Mouse (Mus musculus): ENCODE data around the gene Syne2. TPM values are rescaled to one million over a fixed set of nuclear protein-coding genes. Genes with fewer than 3 reads are reported as not detected.

The Syne2 gene
- polyA plus RNA-seq, 1 experiment from 2014 or later: 45.9 TPM

DNA sequence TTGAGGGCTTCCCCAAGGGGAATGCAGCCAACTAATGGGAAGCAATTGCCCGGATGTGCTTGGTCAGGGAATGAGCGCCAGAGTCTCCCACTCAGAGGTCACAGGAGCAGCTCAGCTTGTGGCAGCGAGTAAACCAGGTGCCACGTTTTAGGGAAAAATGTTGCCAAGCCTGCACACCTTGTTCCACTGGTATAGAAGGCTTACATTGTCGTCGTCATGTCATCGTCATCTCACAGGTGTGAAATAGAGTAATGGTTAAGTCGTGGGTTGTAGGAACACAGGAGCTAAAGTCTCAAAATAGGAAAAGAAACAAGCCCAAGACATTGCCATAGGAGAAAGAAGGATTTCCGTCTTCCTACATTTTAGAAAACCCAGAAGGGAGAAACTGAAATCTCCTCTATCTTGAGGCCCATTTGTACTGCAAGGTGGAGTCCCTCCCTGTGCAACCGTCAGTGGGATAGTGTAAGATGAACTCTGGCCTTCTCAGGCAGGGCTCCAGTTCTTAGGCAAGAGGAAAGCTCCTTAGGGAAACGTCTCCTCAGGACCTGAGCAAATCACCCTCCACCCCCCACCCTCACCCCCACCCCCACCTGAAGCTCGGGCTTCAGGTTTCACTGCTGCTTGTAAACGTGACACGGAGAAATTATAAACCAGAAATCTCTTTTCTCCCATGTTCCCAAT lies 263.1 kb downstream of the Syne2 start:
- H3K4me1 ChIP-seq (ENCODE audit: control insufficient read depth, insufficient read depth, low read length): peaks cover 13% of the 10 kb centered on the region; the same call in 1 of the 2 replicates
- H3K9me3 ChIP-seq (ENCODE audit: control insufficient read depth, low read length): no peaks in the 10 kb centered on the region
- no peaks in the 10 kb centered on the region; the same call in 1 of the 2 replicates for H3K36me3 ChIP-seq (ENCODE audit: control insufficient read depth, insufficient read depth, low read length)
- 43% methylated on average over 14 of the region's 14 CpGs for WGBS
- H3K4me2 ChIP-seq (ENCODE audit: low read depth, low read length): peak overlapping the region; percentile 55
- H3K27ac ChIP-seq (ENCODE audit: low read depth, low read length): peak overlapping the region; percentile 92
- H3K4me3 ChIP-seq (ENCODE audit: low read depth, low read length): peak overlapping the region; percentile 44
- no peaks in the 10 kb centered on the region for H3K27me3 ChIP-seq (ENCODE audit: control insufficient read depth, insufficient read depth, low read length)
- peak overlapping the region; percentile 59 for H3K9ac ChIP-seq (replicated peaks; ENCODE audit: low read depth, low read length)
- peak; percentile 28 for ATAC-seq (ENCODE audit: low read depth)

- Histone ChIP-seq H3K36me3 (ENCODE audit: control insufficient read depth, insufficient read depth, low read length) (no peaks in the 10 kb centered on the region; the same call in 1 of the 2 replicates), H3K9me3 (ENCODE audit: control insufficient read depth, low read length) (no peaks in the 10 kb centered on the region), H3K4me1 (ENCODE audit: control insufficient read depth, insufficient read depth, low read length) (peaks cover 13% of the 10 kb centered on the region; the same call in 1 of the 2 replicates), H3K4me2 (ENCODE audit: low read depth, low read length) (peak overlapping the region; percentile 55), H3K27ac (ENCODE audit: low read depth, low read length) (peak overlapping the region; percentile 92), H3K4me3 (ENCODE audit: low read depth, low read length) (peak overlapping the region; percentile 44), H3K9ac (replicated peaks; ENCODE audit: low read depth, low read length) (peak overlapping the region; percentile 59), H3K27me3 (ENCODE audit: control insufficient read depth, insufficient read depth, low read length) (no peaks in the 10 kb centered on the region)
- peak; percentile 97 for ATAC-seq (ENCODE audit: low read depth)
- WGBS: 3% methylated on average over 22 of the region's 22 CpGs
Measured at GRCm38 (mm10) chr12:76081557-76082211, 263.8 kb downstream of the Syne2 start.

DNA sequence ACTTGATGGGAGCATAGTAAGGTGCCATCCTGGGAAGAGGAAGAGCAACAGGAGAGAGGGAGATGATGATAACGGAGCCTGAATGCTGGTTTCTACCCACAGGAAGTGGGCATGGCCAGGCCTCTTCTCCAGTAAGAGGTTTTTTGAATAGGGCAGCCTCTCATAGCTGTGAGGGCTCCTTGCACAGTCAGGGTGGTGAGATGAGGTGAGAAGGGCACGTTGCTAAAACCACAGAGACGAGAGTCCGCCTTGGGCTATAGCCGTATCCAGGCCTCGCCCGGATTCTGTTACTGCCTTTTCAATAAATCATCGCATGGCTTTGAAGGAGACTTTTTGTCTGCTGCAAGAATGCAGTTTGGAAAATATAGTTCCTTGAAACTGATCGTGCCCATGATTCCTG lies 267.1 kb downstream of the Syne2 start:
- ATAC-seq (ENCODE audit: low read depth): no peak
- Histone ChIP-seq H3K4me2 (ENCODE audit: low read depth, low read length) (no peak overlapping the region), H3K27ac (ENCODE audit: low read depth, low read length) (no peak overlapping the region), H3K27me3 (ENCODE audit: control insufficient read depth, insufficient read depth, low read length) (no peaks in the 10 kb centered on the region), H3K4me1 (ENCODE audit: control insufficient read depth, insufficient read depth, low read length) (peaks cover 13% of the 10 kb centered on the region; the same call in 1 of the 2 replicates), H3K4me3 (ENCODE audit: low read depth, low read length) (no peak overlapping the region), H3K9ac (replicated peaks; ENCODE audit: low read depth, low read length) (no peak overlapping the region), H3K9me3 (ENCODE audit: control insufficient read depth, low read length) (no peaks in the 10 kb centered on the region), H3K36me3 (ENCODE audit: control insufficient read depth, insufficient read depth, low read length) (peaks cover 2% of the 10 kb centered on the region; the same call in 1 of the 2 replicates)
- 82% methylated on average over 9 of the region's 9 CpGs for WGBS

DNA sequence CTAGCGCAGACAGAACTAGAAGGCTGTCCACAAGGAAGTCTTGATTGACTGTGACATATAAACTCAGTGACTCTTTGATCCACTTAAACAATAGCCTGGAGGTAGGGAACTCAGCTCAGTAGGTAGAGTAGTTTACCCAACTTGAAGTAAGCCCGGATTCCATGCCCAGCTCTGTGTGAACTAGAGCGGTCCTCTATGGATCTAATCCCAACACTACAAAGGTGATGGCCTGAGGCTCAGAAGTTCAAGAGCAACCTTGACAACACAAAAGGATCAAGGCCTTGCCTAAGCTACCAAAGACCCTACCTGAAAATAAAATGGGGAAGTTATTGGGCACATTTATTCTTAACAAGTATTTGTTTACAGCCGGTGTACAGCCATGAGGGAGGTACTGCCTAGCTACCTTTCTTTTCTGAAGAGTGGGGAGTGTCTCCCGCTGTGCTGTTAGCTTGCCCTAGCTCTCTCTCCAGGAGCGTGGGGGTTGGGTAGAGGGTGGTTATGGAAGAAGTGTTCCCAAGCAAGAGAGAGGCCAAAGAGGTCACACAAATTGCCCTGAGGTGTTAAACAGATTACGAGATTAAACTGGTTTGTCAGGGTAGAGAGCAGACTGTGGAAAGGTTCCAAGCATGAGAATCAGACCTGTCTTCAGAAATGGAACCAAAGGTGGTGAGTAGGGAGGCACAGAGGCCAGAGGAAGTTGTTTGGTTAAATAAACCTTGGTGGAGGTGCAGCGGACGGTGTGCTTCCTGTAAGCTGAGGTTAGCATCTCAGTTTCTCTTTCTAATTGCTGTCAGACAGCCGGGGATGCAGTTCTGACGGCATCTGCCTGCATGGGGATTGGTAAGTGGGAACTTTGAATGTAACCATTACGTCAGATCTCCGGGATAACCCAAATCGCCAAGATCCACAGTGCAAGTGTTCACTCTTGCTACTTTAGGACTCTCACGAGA lies 268.3 kb downstream of the Syne2 start:
- ATAC-seq (ENCODE audit: low read depth): no peak
- Histone ChIP-seq H3K36me3 (ENCODE audit: control insufficient read depth, insufficient read depth, low read length) (peaks cover 2% of the 10 kb centered on the region; the same call in 1 of the 2 replicates), H3K27me3 (ENCODE audit: control insufficient read depth, insufficient read depth, low read length) (no peaks in the 10 kb centered on the region), H3K27ac (ENCODE audit: low read depth, low read length) (no peak overlapping the region), H3K4me3 (ENCODE audit: low read depth, low read length) (no peak overlapping the region), H3K4me2 (ENCODE audit: low read depth, low read length) (no peak overlapping the region), H3K9ac (replicated peaks; ENCODE audit: low read depth, low read length) (no peak overlapping the region), H3K9me3 (ENCODE audit: control insufficient read depth, low read length) (no peaks in the 10 kb centered on the region), H3K4me1 (ENCODE audit: control insufficient read depth, insufficient read depth, low read length) (0 out of 2 replicates have a peak, but pooled peaks cover 5% of the 10 kb centered on the region)
- 80% methylated on average over 15 of the region's 15 CpGs for WGBS

DNA sequence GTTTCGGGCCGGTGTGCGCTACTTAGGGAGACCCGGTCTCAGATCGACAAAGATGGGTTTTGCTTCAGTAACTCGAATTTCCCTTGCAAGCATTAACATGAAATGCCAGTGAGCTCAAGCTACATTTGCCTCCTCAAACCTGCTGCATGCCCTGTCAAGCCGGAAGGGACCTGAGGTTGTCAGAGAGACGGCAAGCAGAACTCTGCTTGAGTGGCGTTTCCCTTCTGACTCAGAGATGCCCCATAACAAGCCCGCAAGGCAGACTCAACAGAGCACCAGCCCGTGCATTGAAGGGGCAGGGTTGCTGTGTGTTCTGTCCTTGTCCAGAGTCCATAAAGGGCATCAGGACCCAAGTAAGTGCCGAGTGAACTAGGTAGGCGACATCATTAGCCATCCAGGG lies 269.1 kb downstream of the Syne2 start:
- 91% methylated on average over 13 of the region's 13 CpGs for WGBS
- H3K9ac ChIP-seq (replicated peaks; ENCODE audit: low read depth, low read length): no peak overlapping the region
- H3K4me3 ChIP-seq (ENCODE audit: low read depth, low read length): no peak overlapping the region
- no peaks in the 10 kb centered on the region for H3K9me3 ChIP-seq (ENCODE audit: control insufficient read depth, low read length)
- no peak overlapping the region for H3K27ac ChIP-seq (ENCODE audit: low read depth, low read length)
- ATAC-seq (ENCODE audit: low read depth): no peak
- 0 out of 2 replicates have a peak, but pooled peaks cover 5% of the 10 kb centered on the region for H3K4me1 ChIP-seq (ENCODE audit: control insufficient read depth, insufficient read depth, low read length)
- no peaks in the 10 kb centered on the region for H3K27me3 ChIP-seq (ENCODE audit: control insufficient read depth, insufficient read depth, low read length)
- H3K4me2 ChIP-seq (ENCODE audit: low read depth, low read length): no peak overlapping the region
- H3K36me3 ChIP-seq (ENCODE audit: control insufficient read depth, insufficient read depth, low read length): peaks cover 2% of the 10 kb centered on the region; the same call in 1 of the 2 replicates

DNA sequence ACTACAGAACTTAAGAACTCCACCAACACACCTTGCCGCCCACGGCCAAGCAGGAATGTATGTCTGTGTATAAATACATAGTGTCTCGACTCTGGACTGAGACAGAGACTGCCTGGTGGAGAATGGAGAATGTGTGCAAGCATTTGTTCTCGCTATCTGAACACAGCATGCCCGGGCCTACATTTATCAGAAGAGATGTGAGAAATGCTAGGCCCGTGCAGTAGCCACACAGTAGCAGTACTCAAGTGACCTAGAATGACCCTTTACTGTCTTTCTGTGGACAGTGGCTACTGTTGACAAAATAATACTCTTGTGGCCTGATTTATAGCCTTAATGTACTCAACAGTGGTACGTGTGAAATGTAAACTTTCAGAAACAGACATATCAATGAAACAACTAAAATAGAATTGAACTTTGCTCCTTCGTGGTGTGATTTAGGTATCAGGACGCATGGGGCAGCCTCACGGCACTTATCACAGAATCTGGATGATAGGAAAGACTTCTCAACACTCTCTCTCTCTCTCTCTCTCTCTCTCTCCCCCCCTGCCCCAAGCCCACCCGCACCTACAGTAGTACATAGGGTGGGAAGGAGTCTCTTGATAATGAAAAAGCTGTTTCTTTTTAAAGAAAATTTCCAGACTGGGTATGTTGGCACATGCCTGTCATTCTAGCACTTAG lies 275.0 kb downstream of the Syne2 start:
- no peak overlapping the region for H3K4me2 ChIP-seq (ENCODE audit: low read depth, low read length)
- H3K9me3 ChIP-seq (ENCODE audit: control insufficient read depth, low read length): no peaks in the 10 kb centered on the region
- no peak overlapping the region for H3K27ac ChIP-seq (ENCODE audit: low read depth, low read length)
- no peaks in the 10 kb centered on the region for H3K27me3 ChIP-seq (ENCODE audit: control insufficient read depth, insufficient read depth, low read length)
- peaks cover 28% of the 10 kb centered on the region for H3K36me3 ChIP-seq (ENCODE audit: control insufficient read depth, insufficient read depth, low read length)
- WGBS: 92% methylated on average over 11 of the region's 11 CpGs
- no peak overlapping the region for H3K4me3 ChIP-seq (ENCODE audit: low read depth, low read length)
- no peaks in the 10 kb centered on the region for H3K4me1 ChIP-seq (ENCODE audit: control insufficient read depth, insufficient read depth, low read length)
- H3K9ac ChIP-seq (replicated peaks; ENCODE audit: low read depth, low read length): no peak overlapping the region
- ATAC-seq (ENCODE audit: low read depth): no peak

GRCm38 (mm10) chr12:76093613-76094588 lies 276.0 kb downstream of the Syne2 start:
- no peak for ATAC-seq (ENCODE audit: low read depth)
- Histone ChIP-seq H3K27ac (ENCODE audit: low read depth, low read length) (no peak overlapping the region), H3K4me1 (ENCODE audit: control insufficient read depth, insufficient read depth, low read length) (no peaks in the 10 kb centered on the region), H3K4me3 (ENCODE audit: low read depth, low read length) (no peak overlapping the region), H3K4me2 (ENCODE audit: low read depth, low read length) (no peak overlapping the region), H3K9ac (replicated peaks; ENCODE audit: low read depth, low read length) (no peak overlapping the region), H3K9me3 (ENCODE audit: control insufficient read depth, low read length) (no peaks in the 10 kb centered on the region), H3K36me3 (ENCODE audit: control insufficient read depth, insufficient read depth, low read length) (peaks cover 35% of the 10 kb centered on the region), H3K27me3 (ENCODE audit: control insufficient read depth, insufficient read depth, low read length) (no peaks in the 10 kb centered on the region)
- 91% methylated on average over 15 of the region's 15 CpGs for WGBS
